Mouse (Mus musculus): ENCODE measurements around the gene Fads2. TPM values are rescaled to one million over a fixed set of nuclear protein-coding genes. Genes with fewer than 3 reads are reported as not detected.

The Fads2 gene
- total RNA-seq, 2 experiments from 2014 or later = 1,648 to 1,771 TPM

DNA sequence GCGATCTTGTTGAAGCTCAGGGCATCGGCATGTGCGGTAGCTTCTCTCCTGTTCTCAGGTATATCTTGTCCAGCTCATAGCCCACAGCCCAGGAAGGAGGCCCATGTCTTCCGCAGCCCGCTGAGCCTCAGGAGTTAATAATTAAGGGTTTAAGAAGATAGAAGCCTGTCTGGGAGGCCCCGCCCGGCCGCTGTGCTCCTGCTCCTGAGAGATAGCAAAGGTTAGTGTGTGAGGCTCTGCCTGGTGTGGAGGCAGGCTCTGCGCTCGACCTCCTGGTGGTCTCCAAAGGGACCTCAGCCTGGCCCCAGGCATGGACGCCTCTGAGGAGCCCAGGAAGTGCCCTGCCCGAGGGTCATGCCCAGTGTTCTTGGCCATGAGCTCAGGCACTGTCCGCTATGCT, 86.7 kb downstream of the Fads2 start:
- no peak for DNase-seq

DNA sequence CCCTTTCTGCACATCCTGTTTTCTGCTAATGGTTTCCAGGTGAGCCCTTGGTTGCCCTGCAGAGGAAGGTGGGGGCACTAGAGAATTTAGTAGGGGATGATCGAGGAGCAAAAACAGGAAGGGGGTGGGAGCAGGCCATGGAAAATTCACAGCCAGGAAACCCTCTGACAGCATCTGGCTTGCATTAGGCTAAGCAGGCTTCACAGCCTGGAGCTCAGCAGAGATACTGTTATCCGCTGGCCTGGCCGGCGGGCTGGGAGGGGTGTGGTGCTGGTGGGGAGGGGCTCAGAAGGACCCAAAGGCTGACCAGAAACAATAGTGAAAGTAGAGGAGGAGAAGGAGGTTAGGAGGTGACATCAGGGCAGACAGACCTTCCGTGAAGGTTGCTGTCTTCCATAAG, 87.6 kb downstream of the Fads2 start:
- peak in 1 of 2 experiments; percentile 26 for DNase-seq

DNA sequence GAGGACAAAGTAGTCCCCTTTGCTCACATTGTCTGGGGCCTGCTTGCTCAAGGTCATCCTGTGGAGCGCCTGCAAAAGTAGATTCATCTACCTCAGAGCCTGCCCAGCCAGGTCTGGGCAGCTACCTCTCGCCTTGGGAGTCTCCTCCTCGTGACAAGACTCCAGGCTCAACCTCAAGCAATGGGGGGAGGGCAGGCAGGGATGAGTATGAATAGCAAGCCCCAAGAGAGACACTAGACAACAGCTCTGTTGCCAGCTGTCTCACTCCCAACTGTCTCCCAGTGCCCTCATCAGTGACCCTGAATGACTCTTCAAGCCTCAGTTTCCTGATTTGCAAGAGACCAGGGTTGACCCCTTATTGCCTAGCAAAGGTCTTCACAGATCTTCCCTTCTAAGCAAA, 88.2 kb downstream of the Fads2 start:
- no peak for DNase-seq

DNA sequence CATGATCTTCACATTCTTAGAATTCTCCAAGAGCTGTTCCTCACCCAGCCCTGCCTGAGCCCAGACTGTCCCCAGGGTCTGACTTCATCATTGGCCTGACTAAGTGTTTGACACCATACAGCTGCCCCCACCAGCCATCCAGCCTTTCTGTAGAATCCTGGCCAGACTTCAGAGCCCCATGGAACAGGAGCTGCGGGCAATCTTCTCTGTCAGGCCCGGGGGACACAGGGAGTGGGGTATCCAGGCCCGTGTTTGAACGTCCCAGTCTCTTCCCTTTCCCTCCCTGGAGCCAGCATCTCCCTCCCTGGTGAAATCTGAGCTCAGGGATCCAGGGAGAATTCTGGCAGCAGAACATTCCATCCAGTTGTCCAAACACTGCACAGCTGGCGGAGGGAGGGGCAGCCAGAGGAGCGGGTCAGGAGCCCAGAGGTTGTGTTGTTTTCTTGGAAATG, 88.7 kb downstream of the Fads2 start:
- DNase-seq = peak in 1 of 2 experiments; percentile 13

Other genes with a start within 250 kb of the Fads2 start
- gene Incenp, start 202.2 kb downstream of the Fads2 start, total RNA-seq (2021) = 10 to 100 TPM; 12.8 to 18.7 TPM
- 1,000 to 10,000 TPM; 2,852 to 3,273 TPM for gene Fth1, start 121.1 kb downstream of the Fads2 start, total RNA-seq (2021)
- gene Best1, start 100.1 kb downstream of the Fads2 start, total RNA-seq (2021) = under 1 TPM; 0.16 to 0.36 TPM
- 1 to 10 TPM; 5.6 to 6.6 TPM for gene Rab3il1, start 100.1 kb downstream of the Fads2 start, total RNA-seq (2021)
- 10 to 100 TPM in 1 of 2 experiments, 1 to 10 TPM in 1; 9.4 to 23.4 TPM for gene Fads3, start 60.2 kb downstream of the Fads2 start, total RNA-seq (2021)
- gene Fads1, start 81.1 kb upstream of the Fads2 start, total RNA-seq (2021) = 1,000 to 10,000 TPM in 1 of 2 experiments, 100 to 1,000 TPM in 1; 677 to 1,388 TPM
- 100 to 1,000 TPM; 161 to 204 TPM for gene Tmem258, start 102.3 kb upstream of the Fads2 start, total RNA-seq (2021)
- 10 to 100 TPM; 12.0 to 18.4 TPM for gene Fen1, start 102.4 kb upstream of the Fads2 start, total RNA-seq (2021)
- gene Myrf, start 139.0 kb upstream of the Fads2 start, total RNA-seq (2021) = 1 to 10 TPM; 1.4 to 1.7 TPM
- 1 to 10 TPM; 4.0 to 5.6 TPM for gene Dagla, start 203.1 kb upstream of the Fads2 start, total RNA-seq (2021)

Measured in adrenal gland, postnatal 36 days (tissue).